20 mouse cellular contexts compared by ENCODE assay signal in genomic region chr10:90757773-90758172, GRCm38 (mm10).
A peak's percentile ranks its signal among the peaks of the same experiment; 100 is the strongest.
DNase-seq lines count a peak whose midpoint lies in the region; ATAC-seq and TF ChIP-seq lines count a peak whose summit lies in the region.
"Had no signal": no experiment of that assay in that cellular context is flagged by ENCODE, and none has a peak within 500 bp of the region (broad histone marks: within the 10 kb centered on the region; RNA-seq: fewer than 3 reads in every experiment).

No protein-coding gene starts in this region.

- H3ac ChIP-seq in C2C12 (ENCODE audit: control insufficient read depth, insufficient read length, low read depth), result no peak overlapping the region

- TF ChIP-seq CTCF in C2C12 (IDR thresholded peaks at IDR 0.05; ENCODE audit: control insufficient read depth, insufficient read depth, insufficient read length), result no peak

- H3K36me3 ChIP-seq in C2C12 (ENCODE audit: control insufficient read depth, insufficient read depth), result no peaks in the 10 kb centered on the region
- H3K36me3 ChIP-seq in forebrain, embryonic 13.5 days (ENCODE audit: poor library complexity, severe bottlenecking), result no peaks in the 10 kb centered on the region
- H3K36me3 ChIP-seq: embryonic facial prominence, embryonic 10.5 days; embryonic facial prominence, embryonic 12.5 days had no signal

- no peak overlapping the region for H3K4me2 ChIP-seq in forebrain, embryonic 13.5 days
- H3K4me2 ChIP-seq: embryonic facial prominence, embryonic 12.5 days had no signal

- no peaks in the 10 kb centered on the region for H3K4me1 ChIP-seq in forebrain, embryonic 13.5 days
- H3K4me1 ChIP-seq: embryonic facial prominence, embryonic 10.5 days; embryonic facial prominence, embryonic 12.5 days had no signal

- no peak overlapping the region for H3K27ac ChIP-seq in forebrain, embryonic 13.5 days
- H3K27ac ChIP-seq: embryonic facial prominence, embryonic 10.5 days; embryonic facial prominence, embryonic 12.5 days had no signal

- no peaks in the 10 kb centered on the region for H3K79me3 ChIP-seq in C2C12 (ENCODE audit: low read depth)

- no peaks in the 10 kb centered on the region for H3K27me3 ChIP-seq in C2C12 (ENCODE audit: control insufficient read depth, insufficient read depth, insufficient read length)
- no peaks in the 10 kb centered on the region for H3K27me3 ChIP-seq in forebrain, embryonic 13.5 days
- H3K27me3 ChIP-seq: embryonic facial prominence, embryonic 12.5 days had no signal

- peak; percentile 77 for DNase-seq in 3T3-L1 (ENCODE audit: low read depth, low spot score)
- peak; percentile 78 for DNase-seq in NIH3T3 (ENCODE audit: low read depth)
- DNase-seq in fibroblast of lung, adult 2 months (ENCODE audit: low read depth), result peak; percentile 65
- no peak for DNase-seq in urinary bladder, postnatal 10 days (ENCODE audit: low spot score)
- DNase-seq in left cerebral cortex, adult 8-10 months (ENCODE audit: low spot score in 2 of 2), result no peak
- DNase-seq: adrenal gland, adult 8-10 months; adrenal gland, postnatal 14 days; adrenal gland, postnatal 36 days; B cell, adult 2 months; cerebellum, adult 11-12 months; cerebellum, adult 2 months; cerebellum, adult 9-10 months; cerebellum, postnatal 10 days had no signal

- WGBS in forebrain, embryonic 13.5 days, result 89% methylated on average over 4 of the region's 4 CpGs

- no peak overlapping the region for H3K4me3 ChIP-seq in C2C12 (ENCODE audit: insufficient read depth, poor library complexity, severe bottlenecking)
- no peak overlapping the region for H3K4me3 ChIP-seq in forebrain, embryonic 13.5 days
- H3K4me3 ChIP-seq: embryonic facial prominence, embryonic 10.5 days; embryonic facial prominence, embryonic 12.5 days; erythroblast, embryonic 14.5 days had no signal

- no peaks in the 10 kb centered on the region for H3K79me2 ChIP-seq in C2C12 (ENCODE audit: control insufficient read depth, insufficient read depth)

- ATAC-seq in forebrain, embryonic 13.5 days, result no peak
- ATAC-seq: forebrain, embryonic 14.5 days; forebrain, embryonic 16.5 days had no signal

- H3K9me3 ChIP-seq in forebrain, embryonic 13.5 days (replicated peaks), result no peaks in the 10 kb centered on the region
- H3K9me3 ChIP-seq: embryonic facial prominence, embryonic 10.5 days; embryonic facial prominence, embryonic 12.5 days had no signal

- H3K9ac ChIP-seq in forebrain, embryonic 13.5 days, result no peak overlapping the region
- H3K9ac ChIP-seq: embryonic facial prominence, embryonic 12.5 days had no signal

TF ChIP-seq in C2C12, 6 proteins besides CTCF, POLR2A, EP300 and RAD21:
- TF ChIP-seq CEBPB (IDR thresholded peaks at IDR 0.05; ENCODE audit: low read depth) (no peak), FOSL1 (IDR thresholded peaks at IDR 0.05; ENCODE audit: insufficient read depth, low read length, poor library complexity, severe bottlenecking) (peak; percentile 54)

Comparison
In these comparisons a context has a peak if more than half of its experiments do, and no peak if none do; other contexts are left out.
1. DNase-seq: peak in 3T3-L1 (single experiment), NIH3T3 (single experiment) and fibroblast of lung, adult 2 months (single experiment); none in urinary bladder, postnatal 10 days (single experiment) and left cerebral cortex, adult 8-10 months (0 of 2).